Mouse (Mus musculus) spleen, adult 2 months (tissue): ENCODE measurements around the gene Ryr2.

Source experiments
- CTCF ChIP-seq: fragments of 200-500 bp; IDR thresholded peaks from 2 replicates; pipeline ENCODE4 v1.5.1; 2011; ENCODE audit warnings: mild to moderate bottlenecking, inconsistent platforms; ENCODE audit not compliant: insufficient read depth, insufficient read length, insufficient replicate concordance; ENCODE audit errors: extremely low read depth
- POLR2A ChIP-seq: fragments of 200-500 bp; IDR thresholded peaks from 2 replicates; pipeline ENCODE4 v1.6.1; 2011; ENCODE audit warnings: low read depth, low read length, inconsistent platforms

DNA sequence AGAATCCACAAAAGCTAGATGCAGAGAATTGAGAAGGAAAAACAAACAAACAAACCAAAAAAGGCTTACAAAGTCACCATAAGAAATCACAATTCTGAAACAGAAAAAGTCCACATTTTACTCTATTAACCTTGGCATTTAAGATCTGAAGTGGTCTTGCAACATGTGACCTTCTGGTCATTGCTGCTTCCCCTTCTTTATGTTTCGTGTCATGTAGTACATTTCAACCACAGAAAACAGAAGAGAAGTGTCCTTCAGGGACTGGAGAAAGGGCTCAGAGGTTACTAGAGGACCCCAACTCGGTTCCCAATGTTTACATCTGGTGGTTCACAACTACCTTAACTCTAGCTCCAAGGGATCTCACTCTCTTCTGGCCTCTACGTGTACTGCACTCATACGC, 59.7 kb downstream of the Ryr2 start:
- no peak for TF ChIP-seq CTCF
- TF ChIP-seq POLR2A, result no peak
